Mouse (Mus musculus) right cerebral cortex, adult 18-20 months (tissue): ENCODE measurements at regions not wholly inside any gene's neighbourhood (a gene's known extent, or its start where the extent isn't known, plus 50 kb on each side); places are given as distances from the start of the nearest gene placed in this dataset.
A peak's percentile ranks its signal among the peaks of the same experiment; 100 is the strongest.
"Not testable (repeated sequence)": the region's sequence is repeated elsewhere in the genome, so short reads cannot be mapped to it uniquely, and the experiment has no call there.

Source experiments
- DNase-seq: peaks from one replicate; pipeline ENCODE4 v3.0.0; 2022; ENCODE audit warnings: mixed read lengths

DNA sequence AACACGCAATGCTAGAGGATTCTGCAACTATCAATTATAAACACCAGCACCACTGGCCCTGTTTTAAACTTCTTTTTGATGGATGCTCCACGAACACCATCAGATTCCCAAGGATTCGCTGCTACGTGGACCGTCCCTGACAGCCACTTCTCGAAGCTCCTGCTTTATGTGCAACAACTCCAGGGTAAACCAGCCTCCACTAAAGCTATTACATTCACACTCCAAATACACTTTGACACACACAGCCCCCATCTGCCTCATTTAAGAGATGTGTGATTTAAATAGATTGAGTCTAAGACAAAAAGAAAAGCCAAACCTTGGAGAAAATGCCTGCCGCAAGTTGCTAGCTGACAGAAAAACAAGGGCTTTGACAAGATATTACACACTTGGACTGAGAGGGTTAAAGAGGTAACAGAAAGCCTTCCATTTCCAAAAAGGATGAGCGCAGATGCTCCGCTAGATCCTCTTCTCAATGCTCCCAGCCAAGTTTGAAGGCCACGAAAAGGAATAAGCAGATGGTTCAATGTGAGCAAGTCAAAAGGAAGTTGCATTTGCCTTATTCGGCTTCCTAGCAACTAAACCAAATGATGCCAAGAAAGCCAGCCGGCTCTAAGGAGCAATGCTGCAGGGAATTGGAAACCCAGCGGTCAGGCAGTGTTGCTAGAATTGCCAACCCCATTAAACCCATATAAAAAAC lies 54.0 kb upstream of the Cnep1r1 start:
- DNase-seq, result peak; percentile 25

DNA sequence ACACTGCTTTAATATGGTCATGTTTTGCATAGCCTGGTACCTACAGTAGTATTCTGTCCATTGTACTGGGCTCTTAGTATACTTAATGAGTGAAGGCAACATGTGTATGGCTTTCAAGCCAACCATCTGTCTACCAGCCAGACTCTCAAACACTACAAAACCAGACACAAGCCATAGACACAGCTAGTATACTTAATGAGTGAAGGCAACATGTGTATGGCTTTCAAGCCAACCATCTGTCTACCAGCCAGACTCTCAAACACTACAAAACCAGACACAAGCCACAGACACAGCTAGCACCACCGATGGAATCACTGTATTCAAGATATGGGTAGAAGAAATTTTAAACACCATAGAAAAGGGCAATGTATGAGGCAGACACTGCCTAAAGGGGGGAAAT lies 59.5 kb upstream of the Cnep1r1 start:
- not testable (repeated sequence) for DNase-seq

DNA sequence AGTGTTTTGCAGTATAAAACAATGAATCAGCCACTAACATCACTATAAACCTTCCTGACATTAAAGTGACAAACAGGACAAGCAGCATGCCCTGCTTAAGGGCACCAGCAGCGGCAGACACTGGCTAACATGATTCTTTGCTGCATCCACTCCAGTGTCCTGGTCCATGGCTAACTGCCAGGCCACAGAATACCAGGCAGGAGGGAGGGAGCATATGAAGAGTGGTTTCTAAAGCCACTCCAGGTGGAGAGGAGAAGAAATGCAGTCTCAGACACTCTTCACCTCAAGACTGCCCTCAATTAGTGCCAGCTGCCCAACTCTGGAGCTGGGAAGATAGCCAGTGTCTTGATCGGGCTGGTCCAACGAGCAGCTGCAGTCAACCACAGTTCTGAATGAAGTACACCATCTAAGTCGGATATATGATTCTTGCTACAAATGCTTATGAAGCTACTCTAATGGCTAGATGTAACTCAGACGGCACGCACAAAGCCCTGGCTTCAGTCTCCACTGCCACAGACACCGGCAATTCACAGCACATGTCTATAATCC lies 60.8 kb upstream of the Cnep1r1 start:
- no peak for DNase-seq

DNA sequence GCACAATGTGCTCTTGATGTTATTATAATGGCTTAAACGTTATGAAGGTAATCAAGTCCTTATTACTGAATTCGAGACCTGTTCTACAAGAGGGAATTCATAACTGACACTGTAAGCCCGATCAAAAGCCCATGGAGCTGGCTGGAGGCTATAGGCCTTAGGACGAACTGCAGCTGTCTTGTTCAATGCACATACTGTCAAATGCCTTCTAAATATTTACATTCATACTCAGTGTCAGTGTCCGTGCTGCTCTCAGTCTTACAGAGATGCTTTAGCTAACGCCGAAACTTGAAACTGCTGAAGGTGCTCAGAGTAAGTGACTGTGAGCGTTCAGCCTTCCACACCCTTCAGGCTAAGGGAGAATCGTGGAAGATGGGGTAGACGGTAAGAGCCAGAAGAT lies 67.9 kb upstream of the Cnep1r1 start:
- no peak for DNase-seq

DNA sequence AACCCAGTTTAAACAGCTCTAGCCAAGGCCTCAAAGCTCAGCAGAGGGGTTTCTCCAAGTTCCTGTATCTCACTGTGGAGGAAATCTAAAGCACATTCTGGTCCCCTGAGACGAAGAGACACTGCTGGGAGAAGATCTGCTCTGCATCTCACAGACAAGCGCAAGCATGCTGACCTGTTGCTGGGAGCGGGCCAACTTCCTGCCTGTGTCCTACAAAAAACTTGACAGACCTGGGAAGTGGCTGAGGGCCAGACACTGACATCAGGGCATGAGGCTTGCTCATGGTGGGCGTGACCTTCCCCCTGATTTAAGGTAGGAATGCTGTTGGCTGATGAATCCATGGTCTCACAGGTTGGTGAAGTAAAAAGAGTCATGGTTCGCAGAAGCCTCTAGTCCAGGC lies 69.5 kb upstream of the Cnep1r1 start:
- no peak for DNase-seq

DNA sequence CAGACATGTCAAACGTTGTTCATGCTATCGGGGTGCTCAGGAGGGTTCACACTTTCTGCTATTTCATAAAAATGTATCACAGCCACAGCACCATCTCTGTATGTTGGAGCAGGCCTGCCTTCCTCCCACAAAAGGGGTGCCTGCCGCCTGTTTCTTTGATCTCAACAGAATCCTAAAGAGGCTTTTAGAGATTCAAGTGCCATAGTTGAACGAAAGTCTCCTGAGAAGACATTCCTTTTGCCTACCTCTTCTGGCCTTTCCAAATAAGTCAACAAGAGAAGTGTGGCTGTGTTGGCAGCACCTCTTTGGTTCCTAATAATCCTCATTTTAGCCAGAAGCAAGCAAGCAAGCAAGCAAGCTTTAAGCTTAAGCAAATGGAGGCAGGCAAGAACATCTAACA lies 72.6 kb upstream of the Cnep1r1 start:
- no peak for DNase-seq

DNA sequence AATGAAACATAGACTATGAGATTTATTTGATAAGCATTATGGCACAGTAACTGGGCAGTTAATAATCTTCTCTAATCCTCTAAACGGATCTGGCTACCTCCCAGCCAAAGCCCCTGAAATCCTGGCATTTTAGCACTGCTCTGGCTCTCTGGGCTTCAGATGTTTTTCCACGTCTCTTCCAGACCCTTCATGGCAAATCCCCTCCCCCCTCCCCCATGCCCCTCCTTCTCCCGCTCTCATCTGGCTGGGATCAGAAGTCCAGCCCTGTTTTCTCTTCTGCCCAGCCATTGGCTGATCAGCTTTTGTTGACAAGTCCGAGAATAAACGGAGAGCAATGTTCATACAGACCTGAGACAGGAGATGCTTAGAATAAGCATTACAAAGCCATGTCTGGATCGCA lies 79.3 kb upstream of the Cnep1r1 start:
- DNase-seq, result no peak

DNA sequence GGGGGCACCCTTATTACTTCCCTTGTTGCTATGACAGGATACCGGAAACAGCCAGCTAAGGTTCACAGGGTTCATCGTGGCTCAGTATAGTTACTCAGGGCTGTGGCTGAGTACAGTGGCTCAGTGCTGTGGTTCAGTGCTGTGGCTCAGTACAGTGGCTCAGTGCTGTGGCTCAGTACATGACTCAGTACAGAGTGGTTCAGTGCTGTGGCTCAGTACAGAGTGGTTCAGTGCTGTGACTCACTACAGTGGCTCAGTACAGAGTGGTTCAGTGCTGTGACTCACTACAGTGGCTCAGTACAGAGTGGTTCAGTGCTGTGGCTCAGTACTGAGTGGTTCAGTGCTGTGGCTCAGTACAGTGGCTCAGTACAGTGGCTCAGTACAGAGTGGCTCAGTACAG lies 78.6 kb upstream of the Zfp423 start:
- no peak for DNase-seq

DNA sequence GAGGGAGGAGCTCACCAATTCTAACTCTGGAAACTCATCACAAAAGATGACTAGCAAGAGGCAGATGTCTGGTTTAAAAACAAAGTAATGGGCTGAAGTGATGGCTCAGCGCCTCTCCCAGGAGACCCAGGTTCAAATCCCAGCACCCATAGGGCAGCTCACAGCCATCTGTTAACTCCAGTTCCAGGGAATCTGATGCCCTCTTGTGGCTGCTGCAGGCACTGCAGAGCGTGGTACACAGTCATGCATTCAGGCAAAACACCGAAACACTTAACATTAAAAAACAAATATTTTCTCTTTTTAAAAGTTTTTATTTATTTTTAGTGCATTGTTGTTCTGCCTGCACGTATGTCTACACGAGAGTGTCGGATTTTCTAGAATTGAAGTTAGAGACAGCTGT lies 73.7 kb upstream of the Zfp423 start:
- no peak for DNase-seq

DNA sequence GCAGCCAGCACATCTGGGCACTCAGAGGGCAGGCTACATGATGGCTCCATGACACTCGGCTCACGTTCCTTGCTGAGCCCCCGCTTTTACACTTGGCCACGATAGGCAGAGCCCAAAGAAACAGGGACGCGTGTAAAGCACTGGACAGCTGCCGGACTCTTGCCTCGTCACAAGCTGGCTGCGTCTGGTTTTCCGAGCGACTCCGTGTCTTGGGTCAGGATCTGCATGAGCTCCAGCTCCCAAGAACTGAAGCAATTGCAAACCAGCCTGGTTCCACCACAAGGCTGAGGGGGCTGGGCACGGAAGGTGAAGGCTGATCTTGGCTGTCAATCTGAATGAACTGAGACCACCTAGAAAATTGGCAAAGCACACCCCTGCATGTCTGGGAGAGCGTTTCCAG lies 65.1 kb upstream of the Zfp423 start:
- DNase-seq, result no peak

DNA sequence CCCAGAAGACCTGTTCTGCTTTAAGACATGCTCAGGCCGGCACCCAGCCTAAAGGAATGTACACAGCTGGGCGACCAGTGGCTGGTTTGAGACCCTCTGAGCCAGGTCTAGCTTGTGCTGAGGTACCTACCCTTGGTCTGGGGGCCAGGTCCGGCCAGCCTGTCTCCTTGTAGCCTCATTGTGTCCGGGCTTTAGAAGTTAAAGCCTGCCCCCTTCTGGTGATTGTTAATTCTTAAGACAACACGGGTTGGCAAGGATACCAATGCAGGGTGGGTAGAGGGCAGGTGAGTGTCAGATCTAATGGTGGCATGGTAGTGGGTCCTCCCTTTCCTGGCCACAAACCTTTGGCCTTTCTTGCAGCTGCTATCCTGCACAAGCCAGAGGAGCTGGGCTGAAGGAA lies 64.0 kb upstream of the Zfp423 start:
- peak; percentile 20 for DNase-seq

DNA sequence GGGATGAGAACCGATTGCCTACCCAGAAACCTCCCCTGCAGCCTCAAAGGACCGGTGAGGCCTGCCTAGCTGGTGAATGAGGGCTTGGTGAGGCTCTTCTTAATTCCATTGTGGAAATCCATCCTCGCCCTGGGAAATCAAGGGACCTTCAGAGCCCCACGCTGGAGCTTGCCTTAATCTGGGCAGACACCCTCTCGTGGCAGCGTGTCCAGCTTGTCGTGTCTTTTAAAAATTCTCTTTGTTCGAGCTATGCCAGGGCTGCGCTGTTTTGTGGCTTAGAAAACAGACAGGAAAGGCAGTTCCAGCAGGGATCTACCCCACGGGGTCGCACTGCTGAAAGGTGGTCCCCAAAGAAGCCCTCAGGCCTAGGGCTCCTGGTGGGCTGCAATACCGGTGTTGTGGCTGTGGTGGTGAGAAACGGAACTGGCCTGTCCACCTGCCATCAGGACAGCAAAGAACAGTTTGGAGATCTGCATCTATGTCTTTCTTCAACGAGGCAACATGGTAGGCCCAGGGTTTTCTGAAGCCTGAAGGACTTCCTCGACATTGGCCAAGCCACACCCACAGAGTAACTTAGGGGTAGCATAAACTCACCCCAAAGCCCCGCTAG lies 63.5 kb upstream of the Zfp423 start:
- DNase-seq, result no peak

DNA sequence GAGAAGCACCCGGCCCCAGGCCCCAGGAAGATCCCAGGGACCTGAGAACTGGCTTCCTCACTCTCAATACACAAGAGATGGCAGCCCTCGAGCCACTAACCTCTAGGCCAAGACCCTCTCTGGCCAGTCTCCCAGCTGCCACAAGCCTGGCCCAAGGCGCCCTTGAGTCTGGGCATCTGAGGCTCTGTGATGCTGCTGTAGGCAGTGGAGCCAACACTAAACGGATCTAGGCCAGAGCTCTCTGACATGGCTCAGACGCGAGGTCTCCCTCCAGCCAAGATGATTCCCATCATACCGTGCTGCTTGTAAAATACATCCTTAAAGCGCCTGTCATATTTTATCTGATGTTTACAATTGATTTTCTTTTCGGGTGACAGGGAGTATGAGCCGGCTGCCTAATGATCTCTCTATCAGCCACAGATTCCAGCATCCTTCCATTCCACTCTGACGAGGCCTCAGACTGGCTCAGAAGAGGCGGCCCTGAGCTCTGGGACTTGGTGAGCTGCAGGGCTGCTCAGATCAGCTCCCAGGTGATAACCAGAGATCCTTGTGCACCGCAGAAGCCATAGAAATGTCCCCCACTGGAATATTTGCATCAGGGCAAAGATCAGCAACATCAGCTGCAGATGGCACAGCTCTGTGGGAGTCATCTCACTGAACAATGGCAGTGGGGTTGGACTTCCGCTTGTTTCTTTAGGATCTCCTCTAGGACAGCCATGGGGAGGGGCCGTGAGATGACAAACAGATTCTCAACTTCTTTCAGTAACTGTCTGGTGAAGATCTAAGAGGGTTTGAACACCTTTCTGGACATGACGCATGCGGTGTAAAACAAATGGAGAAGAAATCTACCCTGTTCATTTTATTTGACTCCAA lies 60.1 kb upstream of the Zfp423 start:
- DNase-seq, result no peak

DNA sequence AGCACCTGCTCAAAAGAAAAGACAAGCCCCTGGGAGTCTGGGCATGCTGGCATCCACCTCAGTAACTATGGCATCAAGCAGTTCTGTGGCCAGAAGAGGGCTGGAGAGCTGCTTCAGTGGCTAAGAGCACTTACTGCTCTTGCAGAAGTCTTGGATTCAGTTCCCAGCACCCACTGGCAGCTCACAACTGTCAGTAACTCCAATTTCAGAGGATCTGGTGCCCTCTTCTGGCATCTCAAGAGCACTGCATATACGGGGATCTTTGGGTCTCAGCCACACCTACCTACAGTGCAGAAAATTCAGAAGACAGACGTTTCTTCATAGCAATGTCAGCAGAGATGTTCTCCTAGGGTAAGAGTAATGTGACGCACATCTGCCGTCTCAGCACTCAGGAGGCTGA lies 59.1 kb upstream of the Zfp423 start:
- no peak for DNase-seq

DNA sequence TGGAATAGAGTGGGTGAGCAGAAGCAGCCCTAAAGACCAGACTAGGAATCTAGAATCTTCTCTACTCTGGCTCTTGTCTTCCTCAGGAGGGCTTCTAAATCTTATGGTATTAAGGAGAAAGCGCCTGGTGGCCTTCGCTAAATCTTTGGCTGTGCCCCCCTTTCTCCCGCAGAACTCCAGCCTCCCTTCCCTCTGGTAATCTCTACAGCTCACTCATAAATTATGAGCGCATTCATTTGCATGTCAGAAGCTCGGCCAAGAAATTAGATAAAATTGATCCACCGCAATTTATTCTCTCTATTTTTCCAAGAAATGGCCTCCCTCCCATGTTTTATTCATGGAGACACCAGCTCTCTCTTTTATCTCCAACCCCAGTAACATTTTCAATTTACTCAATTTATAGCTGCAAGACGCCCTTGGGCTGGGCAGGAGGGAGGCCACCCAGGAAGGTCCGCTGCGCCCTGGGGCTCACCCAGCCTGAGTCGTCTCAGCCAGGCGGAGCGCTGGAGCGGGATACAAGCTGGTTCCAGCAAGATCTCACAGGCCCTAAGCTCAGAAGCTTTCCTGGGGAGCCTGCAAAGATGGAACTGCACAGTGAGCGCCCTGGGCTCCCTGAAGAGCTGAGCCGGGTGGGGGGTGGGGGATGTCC lies 52.9 kb upstream of the Zfp423 start:
- DNase-seq, result no peak

DNA sequence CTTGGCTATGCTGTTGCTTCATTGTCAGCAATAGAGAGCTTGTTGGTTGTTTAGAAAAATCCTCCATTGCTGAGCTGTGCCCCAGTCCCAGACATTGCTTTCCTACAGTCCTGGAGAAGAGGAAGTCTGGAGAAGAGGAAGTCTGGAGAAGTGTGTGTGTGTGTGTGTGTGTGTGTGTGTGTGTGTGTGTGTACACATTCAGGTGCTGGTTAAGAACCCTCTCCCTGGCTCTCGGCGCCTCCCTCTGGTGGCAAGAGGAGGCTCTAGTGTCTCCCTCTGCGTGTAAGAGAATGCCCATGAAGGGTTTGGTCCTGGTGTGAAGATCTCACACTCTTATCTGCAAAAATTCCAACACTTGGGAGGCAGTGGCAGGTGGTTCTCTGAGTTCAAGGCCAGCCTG lies 51.2 kb upstream of the Zfp423 start:
- DNase-seq, result peak; percentile 24

DNA sequence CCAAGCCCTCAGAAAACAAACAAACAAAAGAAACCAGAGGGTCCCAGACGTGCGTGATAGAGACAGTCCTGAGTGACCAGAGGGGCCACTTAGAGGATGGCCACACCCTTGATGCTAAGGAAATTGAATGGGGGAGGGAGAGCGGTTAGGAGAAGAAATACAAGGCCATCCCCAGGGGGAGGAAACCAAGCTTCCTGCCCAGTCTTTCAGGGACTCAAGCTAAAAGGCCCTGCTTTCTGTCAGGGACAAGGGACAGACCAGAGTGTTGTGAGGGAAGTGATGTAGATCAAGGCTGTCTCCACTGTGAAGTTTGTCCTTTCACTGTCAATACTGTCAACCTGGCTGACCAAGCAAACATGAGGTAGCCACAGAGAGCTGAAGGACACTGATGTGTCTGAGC lies 50.5 kb upstream of the Zfp423 start:
- no peak for DNase-seq
